Mouse (Mus musculus): Measurements from ENCODE around the gene Bard1.

The Bard1 gene

GRCm38 (mm10) chr1:71052756-71053155 is 50.2 kb downstream of the Bard1 start:
- DNase-seq (ENCODE audit: low read depth in 2 of 2, low spot score in 2 of 2), result no peak

GRCm38 (mm10) chr1:71052252-71052651 is 50.7 kb downstream of the Bard1 start:
- DNase-seq (ENCODE audit: low read depth in 2 of 2, low spot score in 2 of 2), result no peak

GRCm38 (mm10) chr1:71045141-71045540 is 57.8 kb downstream of the Bard1 start:
- no peak for DNase-seq (ENCODE audit: low read depth in 2 of 2, low spot score in 2 of 2)

GRCm38 (mm10) chr1:71043951-71044350 is 59.0 kb downstream of the Bard1 start:
- no peak for DNase-seq (ENCODE audit: low read depth in 2 of 2, low spot score in 2 of 2)

- no peak for DNase-seq (ENCODE audit: low read depth in 2 of 2, low spot score in 2 of 2)
Measured at GRCm38 (mm10) chr1:71036999-71037398, 65.9 kb downstream of the Bard1 start.

- DNase-seq (ENCODE audit: low read depth in 2 of 2, low spot score in 2 of 2), result no peak
Measured at GRCm38 (mm10) chr1:71035565-71035964, 67.4 kb downstream of the Bard1 start.

GRCm38 (mm10) chr1:71022766-71023165 is 80.2 kb downstream of the Bard1 start:
- no peak for DNase-seq (ENCODE audit: low read depth in 2 of 2, low spot score in 2 of 2)

- DNase-seq (ENCODE audit: low read depth in 2 of 2, low spot score in 2 of 2), result no peak
Measured at GRCm38 (mm10) chr1:71014345-71014744, 88.6 kb downstream of the Bard1 start.

- no peak for DNase-seq (ENCODE audit: low read depth in 2 of 2, low spot score in 2 of 2)
Measured at GRCm38 (mm10) chr1:71005998-71006397, 96.9 kb downstream of the Bard1 start.

GRCm38 (mm10) chr1:71004177-71004576 is 98.8 kb downstream of the Bard1 start:
- no peak for DNase-seq (ENCODE audit: low read depth in 2 of 2, low spot score in 2 of 2)

- DNase-seq (ENCODE audit: low read depth in 2 of 2, low spot score in 2 of 2), result no peak
Measured at GRCm38 (mm10) chr1:71003741-71004140, 99.2 kb downstream of the Bard1 start.

- DNase-seq (ENCODE audit: low read depth in 2 of 2, low spot score in 2 of 2), result no peak
Measured at GRCm38 (mm10) chr1:70997377-70997993, 105.5 kb downstream of the Bard1 start.

GRCm38 (mm10) chr1:70996766-70997165 is 106.2 kb downstream of the Bard1 start:
- no peak for DNase-seq (ENCODE audit: low read depth in 2 of 2, low spot score in 2 of 2)
